Mouse (Mus musculus) neural tube, embryonic 14.5 days (tissue): ENCODE measurements around the gene Hectd1. TPM values are rescaled to one million over a fixed set of nuclear protein-coding genes. Genes with fewer than 3 reads are reported as not detected.

Source experiments
- ATAC-seq: fragments of 200-750 bp; cut with Nextera tagmentation; 2 replicates; pipeline ENCODE4 v1.8.0; 2017; ENCODE audit warnings: low read depth, mild to moderate bottlenecking, moderate TSS enrichment, moderate library complexity
- H3K27ac ChIP-seq: fragments of 300-500 bp; sonication (generic); 2 replicates; pipeline ENCODE4 v1.5.1; 2014; ENCODE audit warnings: low read depth, mild to moderate bottlenecking, control low read depth, low read length, moderate library complexity, mixed read lengths
- H3K27me3 ChIP-seq: fragments of 300-500 bp; sonication (generic); 2 replicates; pipeline ENCODE4 v1.6.1; 2014; ENCODE audit warnings: low read length; ENCODE audit not compliant: control insufficient read depth, insufficient read depth
- H3K36me3 ChIP-seq: fragments of 300-500 bp; sonication (generic); 2 replicates; pipeline ENCODE4 v1.6.1; 2014; ENCODE audit warnings: low read length, mixed read lengths; ENCODE audit not compliant: control insufficient read depth, insufficient read depth
- H3K4me1 ChIP-seq: fragments of 300-500 bp; sonication (generic); 2 replicates; pipeline ENCODE4 v1.6.1; 2014; ENCODE audit warnings: low read length; ENCODE audit not compliant: control insufficient read depth, insufficient read depth
- H3K4me2 ChIP-seq: fragments of 300-500 bp; sonication (generic); 2 replicates; pipeline ENCODE4 v1.6.1; 2014; ENCODE audit warnings: mild to moderate bottlenecking, low read depth, low read length, control low read depth
- H3K4me3 ChIP-seq: fragments of 300-500 bp; sonication (generic); 2 replicates; pipeline ENCODE4 v1.5.1; 2014; ENCODE audit warnings: low read depth, low read length, control low read depth, mixed read lengths
- H3K9ac ChIP-seq: fragments of 300-500 bp; sonication (generic); replicated peaks from 2 replicates; pipeline ENCODE4 v1.6.1; 2014; ENCODE audit warnings: low read depth, mild to moderate bottlenecking, control low read depth, low read length, mixed read lengths
- H3K9me3 ChIP-seq: fragments of 300-500 bp; sonication (generic); 2 replicates; pipeline ENCODE4 v1.6.1; 2016; ENCODE audit warnings: low read length; ENCODE audit not compliant: control insufficient read depth
- WGBS: fragments of 180-500 bp; shearing (Covaris S2); extraction: QIAGEN DNeasy Blood & Tissue Kit; methylation state at CpG from one replicate; pipeline ENCODE4 v1.1.7; 2014; 5-methylcytosine and 5-hydroxymethylcytosine counted together
- polyA plus RNA-seq: library from polyadenylated mRNA; unstranded; fragments of >200 nt; fragmentation: Nextera tagmentation; extraction: Ambion mirVana; gene quantifications from 2 replicates; pipeline ENCODE4 v1.2.1, GENCODE M21; 2014

Gene Hectd1
- polyA plus RNA-seq, 1 experiment from 2014 or later = 50.5 TPM

DNA sequence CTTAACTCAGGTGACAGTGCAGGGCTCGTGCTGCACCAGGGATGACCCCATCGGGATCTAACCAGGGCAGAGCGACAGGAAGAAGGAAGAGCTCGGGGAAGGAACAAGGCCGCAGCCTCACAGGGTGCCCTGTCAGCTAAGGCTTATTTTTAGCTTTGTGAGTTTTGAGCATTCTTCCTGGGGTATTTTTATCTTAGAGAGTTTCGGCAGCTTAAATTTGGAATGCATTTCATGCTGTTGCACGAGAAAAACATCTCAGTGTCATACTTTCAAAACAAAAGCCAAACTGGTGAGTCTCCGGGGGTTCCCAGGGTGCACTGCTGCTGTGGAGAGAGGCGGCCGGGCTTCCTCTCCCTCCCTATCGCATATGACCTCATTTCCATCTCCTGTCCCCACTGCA is 100.3 kb downstream of the Hectd1 start:
- H3K9ac ChIP-seq = no peak overlapping the region
- no peak overlapping the region for H3K4me2 ChIP-seq
- WGBS = 72% methylated on average over 11 of the region's 11 CpGs
- H3K9me3 ChIP-seq = no peaks in the 10 kb centered on the region
- H3K27ac ChIP-seq = no peak overlapping the region
- H3K36me3 ChIP-seq = no peaks in the 10 kb centered on the region
- no peak for ATAC-seq
- no peaks in the 10 kb centered on the region for H3K4me1 ChIP-seq
- no peaks in the 10 kb centered on the region for H3K27me3 ChIP-seq
- H3K4me3 ChIP-seq = no peak overlapping the region

DNA sequence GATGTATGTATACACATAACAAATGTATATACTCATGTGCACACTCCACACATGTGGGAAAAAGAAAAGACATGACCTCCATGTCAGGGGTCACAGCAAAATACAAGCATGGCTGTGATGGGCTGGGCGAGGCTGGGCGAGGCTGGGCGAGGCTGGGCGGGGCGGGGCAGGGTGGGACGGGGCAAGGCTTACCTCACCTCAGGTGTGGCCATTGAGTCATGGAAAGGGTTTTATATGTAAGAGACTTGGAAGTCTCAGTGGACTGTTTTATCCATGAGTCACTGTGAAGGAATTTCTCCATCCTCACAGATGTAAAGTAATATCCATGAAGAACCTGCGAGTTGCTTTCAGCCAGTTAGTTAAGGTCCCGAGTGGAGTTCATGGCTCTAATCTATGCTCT is 107.5 kb downstream of the Hectd1 start:
- WGBS = 95% methylated on average over 8 of the region's 8 CpGs
- H3K4me1 ChIP-seq = no peaks in the 10 kb centered on the region
- H3K27ac ChIP-seq = no peak overlapping the region
- no peak overlapping the region for H3K4me3 ChIP-seq
- H3K9ac ChIP-seq = no peak overlapping the region
- ATAC-seq = no peak
- no peaks in the 10 kb centered on the region for H3K36me3 ChIP-seq
- H3K4me2 ChIP-seq = no peak overlapping the region
- H3K27me3 ChIP-seq = no peaks in the 10 kb centered on the region
- no peaks in the 10 kb centered on the region for H3K9me3 ChIP-seq

DNA sequence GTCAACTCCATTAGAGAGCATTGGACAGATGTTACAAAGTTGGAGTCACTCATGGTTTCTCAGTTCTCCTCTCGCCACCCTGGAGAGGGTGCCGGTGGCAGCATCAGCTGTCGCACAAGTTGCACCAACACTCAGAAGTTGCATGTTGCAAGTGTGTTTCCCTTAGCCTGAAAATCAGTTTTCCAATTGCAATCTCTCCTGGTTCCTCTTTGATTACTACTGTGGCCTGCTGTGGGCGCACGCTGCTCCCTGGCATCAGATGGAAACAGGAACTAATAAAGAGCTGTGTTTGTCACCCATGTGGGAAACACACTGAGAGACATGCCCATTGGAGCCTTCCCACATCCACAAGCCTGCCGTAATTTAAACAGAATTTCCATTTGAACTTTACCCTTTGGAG is 110.7 kb downstream of the Hectd1 start:
- no peaks in the 10 kb centered on the region for H3K4me1 ChIP-seq
- no peak overlapping the region for H3K27ac ChIP-seq
- no peaks in the 10 kb centered on the region for H3K9me3 ChIP-seq
- WGBS = 93% methylated on average over 6 of the region's 6 CpGs
- no peak for ATAC-seq
- H3K4me2 ChIP-seq = no peak overlapping the region
- H3K36me3 ChIP-seq = no peaks in the 10 kb centered on the region
- H3K4me3 ChIP-seq = no peak overlapping the region
- no peaks in the 10 kb centered on the region for H3K27me3 ChIP-seq
- H3K9ac ChIP-seq = no peak overlapping the region

DNA sequence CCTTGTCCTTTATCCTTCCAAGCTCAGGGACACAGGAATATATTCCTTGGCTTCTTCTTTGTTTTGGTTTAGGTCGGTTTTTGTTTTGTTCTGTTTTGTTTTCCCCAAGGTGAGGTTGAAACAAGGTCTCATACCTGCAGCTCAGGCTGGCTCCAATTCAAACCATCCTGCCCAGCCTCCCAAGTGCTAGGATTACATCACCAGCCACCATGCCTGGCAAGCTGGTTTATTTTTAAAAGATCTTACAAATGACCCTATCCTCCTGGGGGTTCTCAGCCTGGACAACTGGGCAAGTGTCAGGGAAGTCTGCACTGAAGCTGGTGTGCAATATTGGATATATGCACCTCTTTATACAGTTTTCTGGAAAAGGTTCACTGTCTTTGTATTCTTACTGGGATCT is 116.7 kb downstream of the Hectd1 start:
- Histone ChIP-seq H3K27me3 (no peaks in the 10 kb centered on the region), H3K4me2 (no peak overlapping the region), H3K36me3 (no peaks in the 10 kb centered on the region), H3K27ac (no peak overlapping the region), H3K9ac (no peak overlapping the region), H3K9me3 (no peaks in the 10 kb centered on the region), H3K4me3 (no peak overlapping the region), H3K4me1 (no peaks in the 10 kb centered on the region)
- 67% methylated on average over 1 of the region's 1 CpGs for WGBS
- no peak for ATAC-seq

DNA sequence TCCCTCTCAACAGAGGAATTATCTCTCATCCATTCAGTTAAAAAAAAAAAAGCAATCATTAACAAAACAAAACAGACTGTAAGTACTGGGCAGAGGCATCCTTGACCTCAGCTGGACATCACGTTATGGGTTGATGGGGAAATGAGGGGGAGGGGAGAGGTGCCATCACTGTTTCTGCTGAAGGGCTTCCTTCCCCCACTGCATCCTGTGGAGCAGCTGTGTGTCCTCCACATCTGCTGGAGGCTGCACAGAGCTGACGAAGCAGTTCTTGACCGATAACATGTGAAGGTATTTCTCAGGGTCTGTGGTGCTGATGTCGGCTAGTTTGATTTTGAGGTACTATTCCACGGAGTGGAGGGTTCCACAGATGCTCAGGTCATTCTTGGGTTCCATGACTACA is 119.2 kb downstream of the Hectd1 start:
- H3K4me2 ChIP-seq = no peak overlapping the region
- H3K27me3 ChIP-seq = no peaks in the 10 kb centered on the region
- H3K4me1 ChIP-seq = no peaks in the 10 kb centered on the region
- H3K9me3 ChIP-seq = no peaks in the 10 kb centered on the region
- ATAC-seq = no peak
- H3K27ac ChIP-seq = no peak overlapping the region
- 69% methylated on average over 5 of the region's 5 CpGs for WGBS
- no peak overlapping the region for H3K4me3 ChIP-seq
- no peak overlapping the region for H3K9ac ChIP-seq
- no peaks in the 10 kb centered on the region for H3K36me3 ChIP-seq

DNA sequence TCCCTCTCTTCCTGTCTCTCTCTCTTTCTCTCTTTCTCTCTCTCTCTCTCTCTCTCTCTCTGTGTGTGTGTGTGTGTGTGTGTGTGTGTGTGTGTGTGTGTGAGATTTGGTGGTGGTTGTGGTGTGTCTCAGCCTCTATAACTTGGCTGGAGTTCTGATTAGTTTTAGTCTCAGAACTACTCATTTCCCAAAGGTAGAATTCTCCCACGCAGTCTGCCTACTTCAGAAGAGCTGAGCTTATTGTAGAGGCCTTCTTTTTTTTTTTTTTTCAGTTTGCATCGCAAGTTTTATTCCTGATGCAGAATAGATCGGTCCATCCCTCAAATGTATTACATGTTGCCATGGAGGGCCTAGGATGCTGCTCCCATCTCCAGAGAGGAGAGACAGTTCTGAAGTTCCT is 119.6 kb downstream of the Hectd1 start:
- Histone ChIP-seq H3K9me3 (no peaks in the 10 kb centered on the region), H3K4me2 (no peak overlapping the region), H3K36me3 (no peaks in the 10 kb centered on the region), H3K4me1 (no peaks in the 10 kb centered on the region), H3K27ac (no peak overlapping the region), H3K27me3 (no peaks in the 10 kb centered on the region), H3K9ac (no peak overlapping the region), H3K4me3 (no peak overlapping the region)
- whole genome bisulfite sequencing = 80% methylated on average over 3 of the region's 3 CpGs
- ATAC-seq = no peak

DNA sequence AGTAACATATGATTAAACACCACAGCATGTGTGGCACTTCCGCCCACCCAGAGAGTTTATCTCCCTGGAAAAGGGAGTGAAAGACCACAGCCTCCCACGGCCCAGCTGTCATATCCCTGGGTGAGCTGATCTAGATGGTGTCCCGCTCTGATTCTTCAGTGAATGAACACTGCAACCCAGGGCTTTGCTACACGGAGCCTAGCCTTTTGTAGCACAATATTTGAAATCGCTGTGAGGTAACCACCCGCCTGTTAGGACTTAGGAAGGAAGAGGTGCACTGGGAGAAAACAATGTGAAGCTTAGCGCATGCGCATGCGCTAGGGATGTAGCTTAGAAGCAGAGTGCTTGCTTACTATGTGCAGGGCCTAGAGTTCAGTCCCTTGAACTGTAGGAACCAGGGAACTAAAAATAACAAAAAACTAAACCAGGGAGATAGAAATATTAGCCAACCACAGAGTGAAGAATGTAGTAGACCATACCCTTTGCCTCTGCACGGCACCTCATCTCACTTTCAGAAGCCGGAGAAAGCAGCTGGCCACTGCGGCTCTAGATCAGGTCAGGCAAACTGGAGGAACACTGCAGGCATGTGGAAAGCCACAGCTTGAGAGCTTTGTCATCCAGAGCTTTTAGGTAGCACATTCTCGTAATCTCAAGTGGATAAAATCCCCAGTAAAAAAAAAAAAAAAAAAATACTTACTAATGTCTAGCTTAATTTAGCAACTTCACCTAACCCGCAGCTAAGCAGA is 120.2 kb downstream of the Hectd1 start:
- H3K9ac ChIP-seq = no peak overlapping the region
- no peaks in the 10 kb centered on the region for H3K9me3 ChIP-seq
- no peaks in the 10 kb centered on the region for H3K27me3 ChIP-seq
- no peaks in the 10 kb centered on the region for H3K36me3 ChIP-seq
- no peaks in the 10 kb centered on the region for H3K4me1 ChIP-seq
- 71% methylated on average over 14 of the region's 14 CpGs for WGBS
- no peak overlapping the region for H3K27ac ChIP-seq
- no peak for ATAC-seq
- H3K4me3 ChIP-seq = no peak overlapping the region
- no peak overlapping the region for H3K4me2 ChIP-seq

DNA sequence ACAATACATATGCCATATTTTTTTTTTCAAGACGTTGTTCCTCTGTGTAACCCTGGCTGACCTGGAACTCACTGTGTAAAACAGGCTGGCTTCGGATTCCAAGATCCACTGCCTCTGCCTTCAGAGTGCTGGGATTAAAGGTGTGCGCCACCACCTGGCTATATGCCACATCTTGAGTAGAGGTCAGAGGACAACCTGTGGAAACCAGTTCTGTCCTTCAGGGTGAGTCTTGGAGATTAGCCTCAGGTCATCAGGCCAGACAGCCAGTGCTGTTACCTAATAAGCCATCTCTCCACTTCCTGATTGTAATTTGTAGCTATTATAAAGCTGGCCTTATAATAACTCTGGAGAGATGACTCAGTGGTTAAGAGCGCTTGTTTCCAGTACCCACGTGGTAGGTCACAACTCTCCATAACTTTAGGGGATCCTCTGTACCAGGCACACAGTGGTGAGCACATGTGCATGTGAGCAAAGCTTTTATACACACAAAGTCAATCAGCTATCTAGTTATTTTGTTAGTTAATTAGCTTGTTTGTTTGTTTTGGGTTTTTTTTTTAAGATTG is 122.6 kb downstream of the Hectd1 start:
- Histone ChIP-seq H3K4me2 (no peak overlapping the region), H3K36me3 (no peaks in the 10 kb centered on the region), H3K4me1 (no peaks in the 10 kb centered on the region), H3K27ac (no peak overlapping the region), H3K9ac (no peak overlapping the region), H3K4me3 (no peak overlapping the region), H3K9me3 (no peaks in the 10 kb centered on the region), H3K27me3 (no peaks in the 10 kb centered on the region)
- 88% methylated on average over 5 of the region's 5 CpGs for WGBS
- no peak for ATAC-seq

DNA sequence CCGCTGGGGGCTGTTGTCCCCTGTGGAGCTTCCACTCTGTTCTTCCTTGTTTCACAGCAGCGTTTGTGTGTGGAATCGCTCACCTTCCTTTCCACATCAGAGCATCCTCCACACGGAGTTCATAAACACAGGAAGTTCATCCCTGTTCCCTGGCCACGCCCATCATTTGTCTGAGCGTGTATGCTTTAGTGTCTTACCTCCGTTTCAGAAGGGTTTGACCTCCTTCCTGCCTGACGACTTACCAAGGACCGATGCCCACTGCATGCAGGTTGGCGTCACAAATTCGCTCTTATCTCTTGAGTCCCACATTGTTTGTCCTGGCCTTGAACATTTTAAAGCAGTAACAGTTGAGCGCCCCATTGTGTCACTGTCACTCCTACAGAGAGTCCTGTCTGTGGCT is 123.6 kb downstream of the Hectd1 start:
- Histone ChIP-seq H3K4me3 (no peak overlapping the region), H3K4me1 (no peaks in the 10 kb centered on the region), H3K27me3 (no peaks in the 10 kb centered on the region), H3K27ac (no peak overlapping the region), H3K36me3 (no peaks in the 10 kb centered on the region), H3K4me2 (no peak overlapping the region), H3K9ac (no peak overlapping the region), H3K9me3 (no peaks in the 10 kb centered on the region)
- ATAC-seq = no peak
- 80% methylated on average over 12 of the region's 12 CpGs for WGBS
